Mouse (Mus musculus): Measurements from ENCODE around the gene Lrrk1.
A peak's percentile ranks its signal among the peaks of the same experiment; 100 is the strongest.

Gene Lrrk1

GRCm38 (mm10) chr7:66340044-66340443 lies 48.1 kb downstream of the Lrrk1 start:
- DNase-seq (ENCODE audit: low read depth, low spot score), result no peak

DNA sequence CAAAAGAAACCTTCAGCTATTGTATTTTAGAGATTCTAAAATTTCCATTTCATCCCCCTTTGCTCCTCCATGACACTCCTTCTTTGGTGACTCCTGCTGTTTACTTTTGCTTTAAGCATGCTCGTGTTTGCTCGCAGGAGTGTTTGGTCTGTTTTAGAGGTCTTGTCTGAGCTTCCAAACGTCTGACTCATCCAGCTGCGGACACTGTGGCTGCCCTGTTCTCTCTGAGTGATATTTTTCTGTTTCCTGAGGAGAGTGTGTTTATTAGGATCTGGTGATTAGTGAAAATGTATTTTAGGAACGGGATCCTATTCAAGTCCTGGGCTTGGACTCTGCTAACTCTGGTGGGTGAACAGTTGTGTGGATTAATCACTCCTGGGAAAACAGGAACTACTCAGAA lies 48.5 kb downstream of the Lrrk1 start:
- peak; percentile 86 for DNase-seq (ENCODE audit: low read depth, low spot score)

- DNase-seq (ENCODE audit: low read depth, low spot score), result no peak
These were observed 51.2 kb downstream of the Lrrk1 start for GRCm38 (mm10) chr7:66336955-66337354.

DNA sequence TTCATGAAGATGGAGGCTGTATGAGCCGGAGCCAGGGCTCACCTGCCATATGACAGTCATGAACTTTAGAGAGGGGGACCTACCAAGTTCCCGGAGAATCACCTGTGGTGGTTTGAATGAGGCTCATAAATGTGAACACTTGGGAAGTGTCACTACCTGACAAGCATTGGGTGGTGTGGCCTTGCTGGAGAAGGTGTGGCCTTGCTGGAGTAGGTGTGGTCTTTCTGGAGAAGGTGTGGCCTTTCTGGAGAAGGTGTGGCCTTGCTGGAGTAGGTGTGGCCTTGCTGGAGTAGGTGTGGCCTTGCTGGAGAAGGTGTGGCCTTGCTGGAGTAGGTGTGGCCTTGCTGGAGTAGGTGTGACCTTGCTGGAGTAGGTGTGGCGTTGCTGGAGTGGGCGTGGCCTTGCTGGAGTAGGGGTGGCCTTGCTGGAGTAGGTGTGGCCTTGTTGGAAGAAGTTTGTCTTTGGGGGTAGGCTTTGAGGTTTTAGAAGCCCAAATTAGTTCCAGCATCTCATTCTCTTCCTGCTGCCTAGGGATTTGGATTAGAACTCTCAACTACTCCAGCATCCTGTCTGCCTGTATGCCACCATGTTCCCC lies 54.1 kb downstream of the Lrrk1 start:
- DNase-seq (ENCODE audit: low read depth, low spot score), result no peak

GRCm38 (mm10) chr7:66332340-66332739 lies 55.8 kb downstream of the Lrrk1 start:
- no peak for DNase-seq (ENCODE audit: low read depth, low spot score)

DNA sequence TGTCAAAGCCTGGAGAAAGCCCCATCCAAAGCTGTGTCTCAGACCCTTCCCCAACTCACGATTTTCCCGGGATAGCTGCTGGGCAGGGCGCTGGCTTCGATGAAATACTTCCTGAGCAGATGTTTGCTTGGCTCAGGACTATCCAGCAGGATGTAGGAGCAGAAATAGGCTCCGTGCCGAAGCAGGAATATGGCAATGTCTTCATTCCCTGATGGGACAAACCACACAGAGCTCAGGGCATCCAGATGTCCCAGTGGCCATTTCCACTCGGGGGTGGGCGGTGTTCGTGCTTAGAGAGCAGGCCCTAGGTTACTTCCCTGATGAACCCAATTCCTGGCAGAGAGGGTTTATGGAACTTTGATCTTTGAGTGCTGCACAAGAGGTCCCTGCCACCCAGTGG lies 57.5 kb downstream of the Lrrk1 start:
- DNase-seq (ENCODE audit: low read depth, low spot score), result no peak

DNA sequence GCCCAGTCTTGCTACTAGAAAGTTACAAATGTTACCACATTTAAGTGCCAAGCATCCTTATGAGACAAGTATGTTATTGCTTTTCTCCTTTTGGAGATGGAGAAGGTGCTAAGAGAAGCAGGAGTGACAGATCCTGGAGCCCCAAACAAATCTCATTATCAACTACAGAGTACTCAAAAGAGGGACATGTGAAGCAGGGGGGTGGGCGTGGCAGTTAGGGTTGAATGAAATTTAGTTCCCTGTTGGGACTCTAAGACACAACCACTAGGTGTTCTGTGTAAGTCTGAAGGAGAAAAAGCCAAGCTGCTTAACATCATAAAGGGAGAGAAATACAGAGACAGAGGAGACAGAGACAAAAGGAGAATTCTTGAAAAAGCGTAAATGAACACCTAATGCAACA lies 60.6 kb downstream of the Lrrk1 start:
- no peak for DNase-seq (ENCODE audit: low read depth, low spot score)

DNA sequence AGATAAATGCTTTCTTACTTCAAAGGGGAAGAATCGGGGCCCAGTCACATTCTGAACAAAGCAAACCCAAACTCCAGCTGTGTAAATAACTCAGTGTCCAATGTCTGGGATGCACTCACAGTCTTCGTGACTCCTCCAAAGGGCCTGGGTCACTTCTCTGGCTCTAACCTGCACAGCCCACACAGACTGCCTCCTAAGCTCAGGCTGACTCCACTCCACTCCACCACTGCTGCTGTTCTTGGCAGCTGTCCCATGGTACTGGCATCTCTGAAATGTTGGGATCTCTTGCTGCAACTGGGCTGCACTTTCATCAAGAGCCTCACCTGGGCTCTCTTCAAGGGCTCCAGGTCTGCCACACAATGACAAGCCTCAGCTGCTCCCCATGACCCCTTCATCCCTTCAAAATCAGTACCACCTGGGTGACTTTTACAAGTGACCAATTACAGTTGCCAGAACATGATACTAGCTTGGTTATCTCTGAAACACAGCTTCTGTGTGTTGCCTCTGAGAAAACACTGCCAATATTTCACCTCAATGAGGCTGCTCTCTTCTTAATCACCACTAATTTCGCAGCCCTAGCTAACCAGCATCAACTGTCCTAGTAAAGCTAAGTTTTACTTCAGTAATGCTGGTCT lies 62.6 kb downstream of the Lrrk1 start:
- DNase-seq (ENCODE audit: low read depth, low spot score), result peak; percentile 51

DNA sequence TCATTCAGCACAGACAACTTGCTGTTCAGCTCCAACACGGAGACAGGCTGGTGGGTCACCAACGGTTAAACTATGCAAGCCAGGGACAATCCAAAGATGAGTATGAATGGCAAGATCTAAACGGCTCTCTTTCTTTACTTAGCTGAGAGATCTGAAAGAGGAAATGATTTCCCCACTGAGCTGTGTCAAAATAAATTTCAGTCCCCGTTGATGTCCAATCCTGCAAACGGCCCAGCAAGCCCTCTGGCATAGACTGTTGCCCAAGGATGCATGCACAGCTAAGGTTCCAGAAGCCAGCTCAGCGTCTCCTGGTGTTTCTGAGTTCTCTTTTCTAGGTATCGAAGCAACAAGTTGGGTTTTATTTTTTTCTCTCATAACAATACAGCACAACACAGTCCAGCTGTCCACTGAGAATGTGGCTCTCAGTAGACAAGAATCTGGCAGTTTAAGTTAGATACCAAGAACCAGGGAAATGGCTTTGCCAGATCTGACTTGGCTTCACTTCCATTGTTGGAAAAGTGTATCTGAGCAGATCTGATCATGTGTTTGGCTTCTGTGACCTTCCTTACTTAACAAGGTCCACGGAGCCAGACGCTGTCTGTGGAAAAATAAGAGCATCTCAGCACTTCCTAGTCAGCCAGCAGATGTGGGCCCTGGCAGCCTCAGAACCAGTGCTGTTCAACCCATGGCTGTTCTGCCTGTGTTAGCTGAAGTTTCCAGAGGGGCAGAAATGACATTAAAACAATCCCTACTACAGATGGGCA lies 64.7 kb downstream of the Lrrk1 start:
- no peak for DNase-seq (ENCODE audit: low read depth, low spot score)

GRCm38 (mm10) chr7:66320996-66321395 lies 67.2 kb downstream of the Lrrk1 start:
- DNase-seq (ENCODE audit: low read depth, low spot score), result peak; percentile 33

GRCm38 (mm10) chr7:66318147-66318546 lies 70.0 kb downstream of the Lrrk1 start:
- no peak for DNase-seq (ENCODE audit: low read depth, low spot score)

- peak; percentile 65 for DNase-seq (ENCODE audit: low read depth, low spot score)
These were observed 77.2 kb downstream of the Lrrk1 start for GRCm38 (mm10) chr7:66310670-66311656.

- DNase-seq (ENCODE audit: low read depth, low spot score), result peak; percentile 82
These were observed 78.0 kb downstream of the Lrrk1 start for GRCm38 (mm10) chr7:66309950-66310669.

GRCm38 (mm10) chr7:66309240-66309949 lies 78.8 kb downstream of the Lrrk1 start:
- peak; percentile 45 for DNase-seq (ENCODE audit: low read depth, low spot score)

DNA sequence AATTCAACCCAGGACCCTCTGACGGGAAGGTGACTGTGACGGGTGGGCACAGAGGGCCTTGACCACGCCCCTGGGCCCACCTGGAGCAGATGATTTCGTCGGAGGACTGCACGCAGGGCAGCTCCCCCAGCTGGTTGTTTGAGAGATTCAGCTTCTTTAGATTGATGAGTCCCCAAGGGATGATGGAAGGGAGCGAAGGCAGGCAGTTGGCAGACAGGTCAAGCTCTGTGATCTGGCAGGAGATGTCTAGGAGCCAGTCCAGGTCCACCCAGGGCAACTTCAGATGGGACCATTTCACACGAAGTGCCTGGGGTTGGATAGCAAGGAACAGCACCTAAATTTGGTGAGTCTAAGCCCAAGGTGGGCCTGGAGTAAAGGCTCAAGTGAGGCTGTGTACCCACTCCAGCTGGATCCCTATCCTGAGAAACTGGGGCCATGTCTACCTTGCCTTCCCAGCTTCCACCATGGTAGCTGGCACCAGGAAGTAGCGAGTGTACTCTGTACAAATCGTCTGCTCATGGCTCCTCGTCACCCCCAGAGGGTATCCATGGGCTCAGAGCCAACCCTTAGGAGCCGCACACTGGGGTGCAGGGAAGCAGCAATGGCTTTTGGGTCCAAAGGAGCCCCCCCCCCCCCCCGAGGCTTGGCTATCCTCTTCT lies 79.4 kb downstream of the Lrrk1 start:
- no peak for DNase-seq (ENCODE audit: low read depth, low spot score)

GRCm38 (mm10) chr7:66307791-66308190 lies 80.4 kb downstream of the Lrrk1 start:
- DNase-seq (ENCODE audit: low read depth, low spot score), result no peak

DNA sequence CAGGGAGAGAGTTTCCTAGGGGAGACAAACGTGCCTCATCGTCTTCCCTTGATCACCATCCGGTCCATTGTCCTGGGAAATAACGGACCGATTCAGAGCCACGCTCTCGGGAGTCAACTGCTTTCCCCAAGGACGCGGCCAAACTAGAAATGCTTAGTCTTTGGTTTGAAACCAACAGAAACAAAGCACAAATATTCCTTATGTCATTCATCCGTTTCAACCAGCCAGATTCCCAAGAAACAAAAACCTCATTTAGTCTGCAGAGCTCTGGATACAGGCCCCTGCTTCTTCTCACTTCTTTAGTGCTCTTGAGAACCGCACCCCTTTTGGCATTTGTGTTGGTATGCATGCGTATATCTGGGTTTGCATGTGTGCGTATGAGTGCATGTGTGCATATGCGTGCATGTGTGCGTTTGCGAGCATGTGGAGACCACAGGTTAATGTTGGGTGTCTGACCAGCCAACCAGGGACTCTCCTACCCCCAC lies 82.4 kb downstream of the Lrrk1 start:
- no peak for DNase-seq (ENCODE audit: low read depth, low spot score)

DNA sequence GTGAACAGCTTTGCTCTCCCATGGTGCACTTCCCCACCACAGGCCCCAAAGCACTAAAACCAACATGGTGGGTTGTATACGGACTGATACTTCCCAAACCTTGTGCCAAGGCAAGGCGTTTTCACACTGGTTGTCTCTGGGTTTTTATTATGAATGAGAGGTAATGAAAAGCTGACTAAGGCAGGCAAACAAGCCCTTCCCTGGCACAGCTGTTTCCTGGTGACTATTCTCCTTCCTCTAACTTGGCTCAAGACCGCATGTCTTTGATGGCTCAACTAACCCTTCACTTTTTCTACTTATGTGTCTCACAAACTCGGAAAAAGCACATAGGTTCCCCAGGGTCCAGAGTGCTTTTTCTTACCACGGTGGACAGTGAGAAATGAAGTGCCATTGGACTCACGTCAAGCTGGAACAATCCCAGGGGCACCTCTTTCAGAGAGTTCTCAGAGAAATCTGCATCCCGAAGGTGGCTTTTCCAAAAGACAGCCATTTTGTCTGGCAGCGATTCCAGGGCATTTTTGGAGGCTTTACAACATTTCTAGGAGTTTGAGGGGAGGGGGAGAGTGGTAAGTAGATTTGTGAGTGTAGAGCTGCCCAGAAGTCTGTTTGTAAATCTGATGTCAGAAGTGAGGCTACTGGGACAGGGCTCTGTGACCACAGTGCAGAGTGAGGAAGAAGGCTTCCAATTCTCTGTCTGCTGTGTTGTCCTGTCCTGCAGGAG lies 83.0 kb downstream of the Lrrk1 start:
- DNase-seq (ENCODE audit: low read depth, low spot score), result no peak
